Mouse (Mus musculus) cerebellum, adult 2 months (tissue): ENCODE measurements at regions not wholly inside any gene's neighbourhood (a gene's known extent, or its start where the extent isn't known, plus 50 kb on each side); places are given as distances from the start of the nearest gene placed in this dataset.

ENCODE experiments used
- DNase-seq, 2 experiments: peaks; one replicate each; pipeline ENCODE4 v3.0.0; 2021
- H3K27ac ChIP-seq: fragments of 200-500 bp; 2 replicates; pipeline ENCODE4 v1.5.1; 2012; ENCODE audit warnings: low read length, control low read depth, inconsistent platforms; ENCODE audit not compliant: insufficient read depth
- H3K27me3 ChIP-seq: fragments of 200-500 bp; 2 replicates; pipeline ENCODE4 v1.6.1; 2012; ENCODE audit warnings: inconsistent platforms, mild to moderate bottlenecking, low read length, moderate library complexity; ENCODE audit not compliant: control insufficient read depth, insufficient read depth
- H3K4me1 ChIP-seq: fragments of 200-500 bp; 2 replicates; pipeline ENCODE4 v1.6.1; 2011; ENCODE audit warnings: low read length; ENCODE audit not compliant: control insufficient read depth, insufficient read depth
- H3K4me3 ChIP-seq: fragments of 200-500 bp; replicated peaks from 2 replicates; pipeline ENCODE3; 2011; ENCODE audit warnings: mild to moderate bottlenecking, low read depth, low read length, control low read depth; ENCODE audit not compliant: insufficient read depth
- CTCF ChIP-seq: fragments of 200-500 bp; IDR thresholded peaks from 2 replicates; pipeline ENCODE4 v1.5.1; 2011; ENCODE audit warnings: low read depth, mild to moderate bottlenecking, control low read depth, low read length, moderate library complexity, borderline replicate concordance; ENCODE audit not compliant: insufficient read depth
- POLR2A ChIP-seq: fragments of 200-500 bp; IDR thresholded peaks from 2 replicates; pipeline ENCODE4 v1.6.1; 2011; ENCODE audit warnings: low read length, control low read depth, borderline replicate concordance; ENCODE audit not compliant: insufficient read depth
- WGBS: fragments of 180-500 bp; shearing (Covaris S2); methylation state at CpG from one replicate; pipeline ENCODE4 v1.1.7; 2018; 5-methylcytosine and 5-hydroxymethylcytosine counted together

- 47% methylated on average over 10 of the region's 10 CpGs for WGBS
- DNase-seq = no peak
- no peak overlapping the region for H3K4me3 ChIP-seq
- no peak overlapping the region for H3K27ac ChIP-seq
- no peaks in the 10 kb centered on the region for H3K27me3 ChIP-seq
- H3K4me1 ChIP-seq = 0 out of 2 replicates have a peak, but pooled peaks cover 3% of the 10 kb centered on the region
- TF ChIP-seq CTCF = no peak
Observed at GRCm38 (mm10) chr6:51269617-51270016, 162.9 kb upstream of the Nfe2l3 start.

GRCm38 (mm10) chr6:51270216-51271127, 162.0 kb upstream of the Nfe2l3 start:
- H3K4me3 ChIP-seq = peak overlapping the region; percentile 41
- no peaks in the 10 kb centered on the region for H3K27me3 ChIP-seq
- no peak overlapping the region for H3K27ac ChIP-seq
- under 1% methylated on average over 80 of the region's 80 CpGs for WGBS
- TF ChIP-seq POLR2A (no peak), CTCF (no peak)
- 0 out of 2 replicates have a peak, but pooled peaks cover 3% of the 10 kb centered on the region for H3K4me1 ChIP-seq
- DNase-seq = peak; percentile 12 to 17

- Histone ChIP-seq H3K27me3 (no peaks in the 10 kb centered on the region), H3K27ac (no peak overlapping the region), H3K4me3 (peak overlapping the region; percentile 41), H3K4me1 (0 out of 2 replicates have a peak, but pooled peaks cover 3% of the 10 kb centered on the region)
- TF ChIP-seq CTCF (no peak), POLR2A (no peak)
- DNase-seq = no peak
- 3% methylated on average over 17 of the region's 17 CpGs for WGBS
Observed at GRCm38 (mm10) chr6:51271128-51271480, 161.4 kb upstream of the Nfe2l3 start.

- Histone ChIP-seq H3K27ac (no peak overlapping the region), H3K4me3 (no peak overlapping the region), H3K27me3 (no peaks in the 10 kb centered on the region), H3K4me1 (0 out of 2 replicates have a peak, but pooled peaks cover 3% of the 10 kb centered on the region)
- TF ChIP-seq POLR2A = no peak
- no peak for DNase-seq
- 85% methylated on average over 19 of the region's 19 CpGs for WGBS
Observed at GRCm38 (mm10) chr6:51272136-51272736, 160.2 kb upstream of the Nfe2l3 start.

- Histone ChIP-seq H3K27me3 (no peaks in the 10 kb centered on the region; the same call in 1 of the 2 replicates), H3K27ac (no peak overlapping the region), H3K4me3 (no peak overlapping the region), H3K4me1 (no peaks in the 10 kb centered on the region)
- no peak for DNase-seq
- TF ChIP-seq CTCF (no peak), POLR2A (no peak)
- WGBS = 90% methylated on average over 10 of the region's 10 CpGs
Observed at GRCm38 (mm10) chr6:51279491-51279890, 153.0 kb upstream of the Nfe2l3 start.

GRCm38 (mm10) chr6:51280231-51280630, 152.2 kb upstream of the Nfe2l3 start:
- no peak for DNase-seq
- H3K27ac ChIP-seq = no peak overlapping the region
- TF ChIP-seq CTCF (no peak), POLR2A (no peak)
- H3K27me3 ChIP-seq = no peaks in the 10 kb centered on the region; the same call in 1 of the 2 replicates
- 58% methylated on average over 7 of the region's 7 CpGs for WGBS
- H3K4me1 ChIP-seq = no peaks in the 10 kb centered on the region
- no peak overlapping the region for H3K4me3 ChIP-seq

- H3K27me3 ChIP-seq = no peaks in the 10 kb centered on the region; the same call in 1 of the 2 replicates
- DNase-seq = no peak
- no peak overlapping the region for H3K27ac ChIP-seq
- WGBS = 88% methylated on average over 11 of the region's 11 CpGs
- H3K4me3 ChIP-seq = no peak overlapping the region
- H3K4me1 ChIP-seq = no peaks in the 10 kb centered on the region
- TF ChIP-seq CTCF = no peak
- TF ChIP-seq POLR2A = no peak
Observed at GRCm38 (mm10) chr6:51283916-51284706, 148.4 kb upstream of the Nfe2l3 start.
